Mouse (Mus musculus) adrenal gland, adult 8-10 months (tissue): ENCODE data around the gene Apex1. TPM values are rescaled to one million over a fixed set of nuclear protein-coding genes. Genes with fewer than 3 reads are reported as not detected.
"Not testable (repeated sequence)": the region's sequence is repeated elsewhere in the genome, so short reads cannot be mapped to it uniquely, and the experiment has no call there.

ENCODE experiments used
- DNase-seq: peaks from one replicate; pipeline ENCODE4 v3.0.0; 2022
- total RNA-seq, 4 experiments: library from RNA; stranded (reverse); gene quantifications; 2 replicates each; pipeline ENCODE4 v1.2.4; 2022

Gene Apex1
- total RNA-seq, 4 experiments from 2014 or later: 73.6 to 85.2 (median 74.1) TPM

GRCm38 (mm10) chr14:50927366-50927765 is 2.6 kb downstream of the Apex1 start:
- no peak for DNase-seq

GRCm38 (mm10) chr14:50929951-50930350 is 5.2 kb downstream of the Apex1 start:
- peak; percentile 29 for DNase-seq

GRCm38 (mm10) chr14:50930377-50930753 is 5.6 kb downstream of the Apex1 start:
- no peak for DNase-seq

- DNase-seq: peak; percentile 99
These were observed 6.2 kb downstream of the Apex1 start, which contains the start of the genes Pip4p1 and Pnp for GRCm38 (mm10) chr14:50930754-50931492. Pip4p1 (minus strand) TSS chr14:50930856. Pnp (plus strand) TSS chr14:50931082.

GRCm38 (mm10) chr14:50931493-50932020 is 6.8 kb downstream of the Apex1 start:
- DNase-seq: no peak

GRCm38 (mm10) chr14:50936649-50937048 is 11.9 kb downstream of the Apex1 start:
- no peak for DNase-seq

- no peak for DNase-seq
These were observed 13.5 kb downstream of the Apex1 start for GRCm38 (mm10) chr14:50938119-50938908.

GRCm38 (mm10) chr14:50938940-50939339 is 14.2 kb downstream of the Apex1 start:
- no peak for DNase-seq

GRCm38 (mm10) chr14:50943932-50944667 is 19.3 kb downstream of the Apex1 start, which contains the start of gene Gm49342:
Gm49342 (plus strand) TSS chr14:50944517.
- DNase-seq: peak; percentile 96

GRCm38 (mm10) chr14:50944668-50945033 is 19.9 kb downstream of the Apex1 start:
- not testable (repeated sequence) for DNase-seq

- not testable (repeated sequence) for DNase-seq
These were observed 20.3 kb downstream of the Apex1 start for GRCm38 (mm10) chr14:50945081-50945480.

GRCm38 (mm10) chr14:50945526-50945925 is 20.8 kb downstream of the Apex1 start:
- DNase-seq: not testable (repeated sequence)

- no peak for DNase-seq
These were observed 30.7 kb downstream of the Apex1 start for GRCm38 (mm10) chr14:50955487-50955886.

- peak; percentile 38 for DNase-seq
These were observed 31.3 kb downstream of the Apex1 start, which contains the start of gene Pnp2 for GRCm38 (mm10) chr14:50955942-50956508. Pnp2 (plus strand) TSS chr14:50955992.

- DNase-seq: not testable (repeated sequence)
These were observed 32.0 kb downstream of the Apex1 start for GRCm38 (mm10) chr14:50956724-50957123.

- not testable (repeated sequence) for DNase-seq
These were observed 32.4 kb downstream of the Apex1 start for GRCm38 (mm10) chr14:50957146-50957545.

GRCm38 (mm10) chr14:50958289-50958995 is 33.7 kb downstream of the Apex1 start:
- DNase-seq: not testable (repeated sequence)

GRCm38 (mm10) chr14:50968216-50968980 is 43.6 kb downstream of the Apex1 start:
- no peak for DNase-seq

- DNase-seq: no peak
These were observed 44.3 kb downstream of the Apex1 start for GRCm38 (mm10) chr14:50969041-50969440.
